Mouse (Mus musculus) urinary bladder, adult 18-20 months (tissue): ENCODE results near the gene Nt5dc1.
A peak's percentile ranks its signal among the peaks of the same experiment; 100 is the strongest.
"Not testable (repeated sequence)": the region's sequence is repeated elsewhere in the genome, so short reads cannot be mapped to it uniquely, and the experiment has no call there.

Source experiments
- DNase-seq, 2 experiments: peaks; one replicate each; pipeline ENCODE4 v3.0.0; 2022; ENCODE audit warnings: low spot score in 2 of 2, mixed read lengths in 2 of 2

Nt5dc1 gene

GRCm38 (mm10) chr10:34418204-34418756, at the start of gene Nt5dc1:
Gene Nt5dc1 (minus strand): TSS chr10:34418552.
- DNase-seq: peak; percentile 93 to 96

- no peak for DNase-seq
Observed at GRCm38 (mm10) chr10:34464321-34464720, 46.0 kb upstream of the Nt5dc1 start.

- DNase-seq: no peak
Observed at GRCm38 (mm10) chr10:34461451-34461850, 43.1 kb upstream of the Nt5dc1 start.

- no peak for DNase-seq
Observed at GRCm38 (mm10) chr10:34449469-34449868, 31.1 kb upstream of the Nt5dc1 start.

- DNase-seq: not testable (repeated sequence)
Observed at GRCm38 (mm10) chr10:34434191-34434590, 15.8 kb upstream of the Nt5dc1 start.

GRCm38 (mm10) chr10:34431783-34432182, 13.4 kb upstream of the Nt5dc1 start:
- no peak for DNase-seq

- not testable (repeated sequence) for DNase-seq
Observed at GRCm38 (mm10) chr10:34418794-34419193, 442 bp upstream of the Nt5dc1 start.

GRCm38 (mm10) chr10:34399267-34399666, 19.1 kb downstream of the Nt5dc1 start:
- DNase-seq: no peak

- DNase-seq: no peak
Observed at GRCm38 (mm10) chr10:34396959-34397358, 21.4 kb downstream of the Nt5dc1 start.

GRCm38 (mm10) chr10:34389681-34390080, 28.7 kb downstream of the Nt5dc1 start, which contains the start of gene Col10a1:
Gene Col10a1 (plus strand): TSS chr10:34389981.
- DNase-seq: no peak

- DNase-seq: peak in 1 of 2 experiments; percentile 11
Observed at GRCm38 (mm10) chr10:34385636-34386035, 32.7 kb downstream of the Nt5dc1 start.

GRCm38 (mm10) chr10:34373332-34373731, 45.0 kb downstream of the Nt5dc1 start:
- DNase-seq: no peak

- no peak for DNase-seq
Observed at GRCm38 (mm10) chr10:34368138-34368537, 50.2 kb downstream of the Nt5dc1 start.

- DNase-seq: no peak
Observed at GRCm38 (mm10) chr10:34363756-34364155, 54.6 kb downstream of the Nt5dc1 start.

- no peak for DNase-seq
Observed at GRCm38 (mm10) chr10:34358263-34358662, 60.1 kb downstream of the Nt5dc1 start.

GRCm38 (mm10) chr10:34352166-34352565, 66.2 kb downstream of the Nt5dc1 start:
- no peak for DNase-seq

- no peak for DNase-seq
Observed at GRCm38 (mm10) chr10:34341886-34342285, 76.5 kb downstream of the Nt5dc1 start.

GRCm38 (mm10) chr10:34341014-34341413, 77.3 kb downstream of the Nt5dc1 start:
- DNase-seq: no peak

- DNase-seq: peak; percentile 9 to 14
Observed at GRCm38 (mm10) chr10:34328310-34328709, 90.0 kb downstream of the Nt5dc1 start.

- no peak for DNase-seq
Observed at GRCm38 (mm10) chr10:34327144-34327543, 91.2 kb downstream of the Nt5dc1 start.

- no peak for DNase-seq
Observed at GRCm38 (mm10) chr10:34326701-34327100, 91.7 kb downstream of the Nt5dc1 start.

GRCm38 (mm10) chr10:34320809-34321208, 97.5 kb downstream of the Nt5dc1 start:
- DNase-seq: no peak

- no peak for DNase-seq
Observed at GRCm38 (mm10) chr10:34317217-34317606, 101.1 kb downstream of the Nt5dc1 start.
